ENCODE assay signal across 15 mouse cellular contexts in the genomic region with DNA sequence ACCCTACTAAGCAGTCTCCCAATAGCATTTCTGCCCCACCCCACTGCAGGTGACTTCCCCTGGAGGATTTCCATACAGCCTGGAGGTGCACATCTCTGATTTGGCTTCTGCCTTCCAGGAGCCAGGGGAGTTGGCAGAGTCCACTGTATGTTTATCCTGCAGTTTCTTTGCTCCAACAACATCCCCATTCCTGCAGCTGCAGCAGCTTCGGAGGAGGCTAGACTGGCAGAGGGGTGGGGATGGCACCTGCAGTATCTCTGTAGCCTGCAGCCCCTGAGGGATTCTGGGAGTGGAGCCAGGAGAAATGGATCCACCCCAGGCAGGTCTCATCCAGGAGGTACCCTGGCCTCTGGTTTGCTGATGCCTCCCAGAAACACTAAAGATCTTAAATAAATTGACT. TPM values are rescaled to one million over a fixed set of nuclear protein-coding genes. Genes with fewer than 3 reads are reported as not detected.
DNase-seq lines count a peak whose midpoint lies in the region; ATAC-seq and TF ChIP-seq lines count a peak whose summit lies in the region.
"Had no signal": no experiment of that assay in that cellular context is flagged by ENCODE, and none has a peak within 500 bp of the region (broad histone marks: within the 10 kb centered on the region; RNA-seq: fewer than 3 reads in every experiment).

No protein-coding gene starts in this region.

- intact Hi-C loops in left cerebral cortex, adult 2 months (cut with DNase I): loop anchor here (10.0 kb wide), 1 partner anchor 561 kb away; no protein-coding TSS in a partner anchor
- intact Hi-C loops in left cerebral cortex, postnatal 4 days (cut with DNase I): loop anchor here (10.0 kb wide), 2 partner anchors 89 to 711 kb away; no protein-coding TSS in a partner anchor

- H3K36me3 ChIP-seq in neural tube, embryonic 14.5 days (ENCODE audit: control insufficient read depth, insufficient read depth, low read length): no peaks in the 10 kb centered on the region
- H3K36me3 ChIP-seq: forebrain, embryonic 12.5 days had no signal

- H3K27ac ChIP-seq in left cerebral cortex, adult 2 months: peak overlapping the region; percentile 81
- H3K27ac ChIP-seq in neural tube, embryonic 14.5 days (ENCODE audit: low read depth, low read length): no peak overlapping the region
- H3K27ac ChIP-seq: forebrain, embryonic 12.5 days had no signal

- peak overlapping the region; percentile 73 for H3K4me3 ChIP-seq in left cerebral cortex, adult 2 months
- no peak overlapping the region for H3K4me3 ChIP-seq in neural tube, embryonic 14.5 days (ENCODE audit: low read depth, low read length)
- H3K4me3 ChIP-seq: forebrain, embryonic 12.5 days; myocyte had no signal

- H3K9ac ChIP-seq in neural tube, embryonic 14.5 days (replicated peaks; ENCODE audit: low read depth, low read length): no peak overlapping the region
- H3K9ac ChIP-seq: forebrain, embryonic 12.5 days had no signal

- H3K4me2 ChIP-seq in neural tube, embryonic 14.5 days (ENCODE audit: low read depth, low read length): peak overlapping the region; percentile 29; the same call in 1 of the 2 replicates
- H3K4me2 ChIP-seq: forebrain, embryonic 12.5 days had no signal

- H3K9me3 ChIP-seq in neural tube, embryonic 14.5 days (ENCODE audit: control insufficient read depth, low read length): no peaks in the 10 kb centered on the region
- H3K9me3 ChIP-seq: forebrain, embryonic 12.5 days had no signal

- H3K4me1 ChIP-seq in neural tube, embryonic 14.5 days (ENCODE audit: control insufficient read depth, insufficient read depth, low read length): no peaks in the 10 kb centered on the region; the same call in 1 of the 2 replicates

- H3K27me3 ChIP-seq in neural tube, embryonic 14.5 days (ENCODE audit: control insufficient read depth, insufficient read depth, low read length): no peaks in the 10 kb centered on the region

- no peak for TF ChIP-seq CTCF in left cerebral cortex, adult 2 months (IDR thresholded peaks at IDR 0.05)

- peak; percentile 68 for DNase-seq in cerebellum, adult 11-12 months
- no peak for DNase-seq in cerebellum, postnatal 4 days (ENCODE audit: low spot score in 2 of 2)
- DNase-seq in left cerebral cortex, adult 2 months (ENCODE audit: extremely low spot score in 1 of 2, low spot score in 2 of 2): peak in 1 of 2 experiments; percentile 26
- no peak for DNase-seq in left cerebral cortex, postnatal 4 days
- DNase-seq in cerebellum, postnatal 36 days: peak; percentile 26 to 49
- DNase-seq in kidney, postnatal 25 days: no peak
- no peak for DNase-seq in spleen, adult 12 weeks (ENCODE audit: low spot score)
- DNase-seq: adrenal gland, adult 8-10 months; lung, adult 2 months; thymus, adult 18-20 months had no signal

- no peak for ATAC-seq in neural tube, embryonic 14.5 days (ENCODE audit: low read depth)
- ATAC-seq: intestine, postnatal 0 days had no signal

- WGBS in neural tube, embryonic 14.5 days: 39% methylated on average over 1 of the region's 1 CpGs

RNA-seq across cellular contexts. Expression of a gene that starts 2.7 kb away (rescaled TPM):
- total RNA-seq in left cerebral cortex, adult 2 months (2021): 100 to 1,000 TPM; 637 to 675 TPM
- total RNA-seq in left cerebral cortex, postnatal 4 days (2021): 100 to 1,000 TPM; 184 to 192 TPM
- polyA plus RNA-seq in neural tube, embryonic 14.5 days (2014; fragmentation: Nextera tagmentation; extraction: Ambion mirVana): 109 and 197 TPM in 2 replicates
- polyA plus RNA-seq: myocyte had no signal

RNA-seq across cellular contexts. Expression of a gene that starts 22.2 kb away (rescaled TPM):
- total RNA-seq in left cerebral cortex, adult 2 months (2021): 1 to 10 TPM; 2.1 to 2.9 TPM
- total RNA-seq in left cerebral cortex, postnatal 4 days (2021): 1 to 10 TPM; 2.0 TPM
- polyA plus RNA-seq in neural tube, embryonic 14.5 days (2014; fragmentation: Nextera tagmentation; extraction: Ambion mirVana): 0.48 and 0.67 TPM in 2 replicates
- polyA plus RNA-seq: gonadal fat pad, adult 2 months; lung, adult 2 months; myocyte had no signal

Comparison
In these comparisons a context has a peak if more than half of its experiments do, and no peak if none do; other contexts are left out.
1. DNase-seq: peak in cerebellum, adult 11-12 months (single experiment) and cerebellum, postnatal 36 days (2 of 2); none in cerebellum, postnatal 4 days (0 of 2), left cerebral cortex, postnatal 4 days (single experiment), kidney, postnatal 25 days (0 of 2) and spleen, adult 12 weeks (single experiment).